Mouse (Mus musculus): ENCODE measurements around the gene Smg7. TPM values are rescaled to one million over a fixed set of nuclear protein-coding genes. Genes with fewer than 3 reads are reported as not detected.
"Not testable (repeated sequence)": the region's sequence is repeated elsewhere in the genome, so short reads cannot be mapped to it uniquely, and the experiment has no call there.

Smg7 gene
- total RNA-seq (2021), result 10 to 100 TPM; 42.2 to 43.1 TPM
- long read RNA-seq, experiment 1, partial matches to known transcripts, result 1 of 4 reads
- long read RNA-seq, experiment 1, other reads (novel, unspliced or antisense), result 3 of 4 reads
- long read RNA-seq, experiment 2, partial matches to known transcripts, result 1 of 1 reads
- long read RNA-seq, experiment 2, other reads (novel, unspliced or antisense), result 0 of 1 reads

- DNase-seq, result peak in 1 of 2 experiments; percentile 73
These were observed at the start of gene Smg7 for GRCm38 (mm10) chr1:152901765-152902664. Gene Smg7, minus strand, starts transcription at chr1:152902646.

- DNase-seq, result no peak
These were observed 40.5 kb upstream of the Smg7 start for GRCm38 (mm10) chr1:152942977-152943376.

GRCm38 (mm10) chr1:152936365-152936764 is 33.9 kb upstream of the Smg7 start:
- DNase-seq, result no peak

- no peak for DNase-seq
These were observed 33.0 kb upstream of the Smg7 start for GRCm38 (mm10) chr1:152935476-152935875.

DNA sequence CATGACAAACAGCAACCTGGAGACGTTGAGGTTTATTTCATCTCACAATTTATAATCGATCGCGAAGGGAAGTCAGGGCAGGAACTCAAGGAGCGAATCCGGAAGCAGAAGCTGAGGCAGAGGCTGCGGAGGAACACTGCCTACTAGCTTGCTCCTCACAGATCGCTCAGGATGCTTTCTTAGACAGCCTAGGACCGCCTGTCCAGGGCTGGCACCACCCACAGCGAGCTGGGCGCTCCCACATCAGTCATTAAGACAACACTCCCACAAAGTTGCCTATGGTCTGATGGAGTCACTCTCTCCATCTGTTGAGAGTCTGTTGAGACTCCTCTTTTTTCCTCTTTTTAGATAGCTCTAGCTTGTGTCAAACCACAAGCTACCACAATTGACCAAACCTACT is 31.5 kb upstream of the Smg7 start:
- no peak for DNase-seq

- no peak for DNase-seq
These were observed 19.3 kb upstream of the Smg7 start for GRCm38 (mm10) chr1:152921786-152922185.

GRCm38 (mm10) chr1:152917626-152918025 is 15.2 kb upstream of the Smg7 start:
- DNase-seq, result no peak

DNA sequence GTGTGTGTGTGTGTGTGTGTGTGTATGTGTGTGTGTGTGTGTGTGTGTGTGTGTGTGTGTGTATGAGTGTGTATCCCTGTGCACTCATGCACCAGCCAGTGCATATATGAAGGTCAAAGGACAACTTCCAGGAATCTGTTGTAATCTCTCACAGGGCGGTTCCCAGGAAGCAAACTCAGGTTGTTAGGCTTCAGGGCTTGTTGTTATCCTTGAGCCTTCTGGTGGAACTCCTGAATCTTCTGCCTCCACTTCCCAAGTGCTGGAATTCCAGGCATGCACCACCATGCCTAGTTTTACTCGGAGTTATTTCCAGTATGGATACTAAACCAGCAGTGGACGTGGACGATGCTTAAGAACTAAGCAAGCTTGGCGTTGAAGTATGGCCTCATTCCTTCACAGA is 14.5 kb upstream of the Smg7 start:
- DNase-seq, result no peak

- DNase-seq, result no peak
These were observed 13.3 kb upstream of the Smg7 start for GRCm38 (mm10) chr1:152915766-152916165.

- DNase-seq, result no peak
These were observed 11.3 kb upstream of the Smg7 start for GRCm38 (mm10) chr1:152913483-152914460.

- peak; percentile 88 to 89 for DNase-seq
These were observed 2.0 kb upstream of the Smg7 start for GRCm38 (mm10) chr1:152904469-152904868.

- DNase-seq, result no peak
These were observed 1.2 kb upstream of the Smg7 start for GRCm38 (mm10) chr1:152903591-152904135.

DNA sequence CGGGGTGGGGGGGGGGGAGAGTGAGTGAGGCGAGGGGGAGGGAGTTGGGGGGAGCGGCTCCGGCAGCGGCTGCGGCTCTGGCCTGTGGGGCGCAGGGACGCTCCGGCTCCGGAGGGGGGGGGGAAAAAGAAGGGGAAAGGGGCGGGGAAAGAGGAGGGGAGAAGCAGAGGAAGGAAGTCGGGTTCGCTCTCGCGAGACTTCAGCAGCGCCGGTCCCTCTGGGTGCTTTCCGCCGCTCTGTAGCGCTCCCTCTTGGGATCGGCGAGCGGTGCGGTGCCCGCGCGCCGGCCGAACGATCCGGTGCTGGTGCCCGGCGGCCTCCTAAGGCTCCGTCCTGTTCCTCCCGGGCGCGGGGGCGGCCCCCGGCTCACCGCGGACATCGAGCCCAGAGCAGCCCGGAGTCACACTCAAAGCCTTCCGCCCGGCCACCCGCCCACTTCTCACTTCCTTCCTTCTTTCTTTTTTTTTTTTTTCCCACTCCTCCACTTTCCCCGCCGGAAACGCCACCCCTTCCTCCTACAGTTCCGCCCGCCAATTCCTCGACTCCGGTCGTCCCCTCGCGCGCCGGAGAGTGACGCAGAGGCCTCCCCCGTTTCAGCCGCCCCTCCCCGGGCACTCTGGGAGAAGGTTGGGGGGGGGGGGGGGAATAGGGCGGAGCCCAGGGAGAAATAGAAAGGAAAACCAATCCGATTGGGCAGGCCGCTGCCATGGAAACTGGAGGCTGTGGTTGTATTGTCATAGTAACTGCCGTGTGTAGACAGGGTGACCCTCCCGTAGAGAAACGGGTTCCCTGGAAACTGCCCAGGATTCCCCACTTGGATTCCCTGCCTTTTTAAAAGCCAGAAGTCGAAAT is 445 bp upstream of the Smg7 start:
- DNase-seq, result peak; percentile 96 to 97

DNA sequence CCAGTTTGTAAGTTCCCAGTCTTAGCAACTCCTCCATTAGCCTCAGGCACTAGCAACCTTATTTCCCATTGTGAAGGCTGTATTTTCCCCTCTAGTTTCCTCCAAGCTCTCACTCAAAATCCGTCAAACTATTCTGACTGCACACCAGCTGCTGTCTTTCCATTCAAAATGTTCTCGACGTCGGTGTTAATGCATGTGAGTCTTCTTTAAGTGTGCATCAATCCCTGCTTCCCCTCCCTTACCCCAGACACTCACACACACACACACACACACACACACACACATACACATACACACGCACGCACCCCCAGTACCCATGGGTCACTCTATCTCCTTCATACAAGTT is 1.1 kb downstream of the Smg7 start:
- no peak for DNase-seq

DNA sequence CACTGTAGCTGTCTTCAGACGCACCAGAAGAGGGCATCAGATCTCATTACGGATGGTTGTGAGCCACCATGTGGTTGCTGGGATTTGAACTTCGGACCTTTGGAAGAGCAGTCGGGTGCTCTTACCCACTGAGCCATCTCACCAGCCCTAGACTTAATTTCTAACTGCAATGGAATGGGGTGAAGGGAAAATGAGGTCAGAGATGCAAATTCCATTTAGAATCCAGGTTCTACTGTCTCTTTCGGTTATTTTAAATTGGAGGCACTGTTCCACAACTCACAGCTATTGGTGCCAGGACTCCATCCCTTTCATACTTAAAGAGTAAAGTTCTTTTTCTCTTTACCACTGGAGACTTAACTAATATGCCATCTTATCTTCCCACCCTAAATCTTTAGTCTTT is 14.4 kb downstream of the Smg7 start:
- DNase-seq, result not testable (repeated sequence)

- peak in 1 of 2 experiments; percentile 6 for DNase-seq
These were observed 31.4 kb downstream of the Smg7 start for GRCm38 (mm10) chr1:152871031-152871430.

- no peak for DNase-seq
These were observed 32.5 kb downstream of the Smg7 start for GRCm38 (mm10) chr1:152869901-152870300.

DNA sequence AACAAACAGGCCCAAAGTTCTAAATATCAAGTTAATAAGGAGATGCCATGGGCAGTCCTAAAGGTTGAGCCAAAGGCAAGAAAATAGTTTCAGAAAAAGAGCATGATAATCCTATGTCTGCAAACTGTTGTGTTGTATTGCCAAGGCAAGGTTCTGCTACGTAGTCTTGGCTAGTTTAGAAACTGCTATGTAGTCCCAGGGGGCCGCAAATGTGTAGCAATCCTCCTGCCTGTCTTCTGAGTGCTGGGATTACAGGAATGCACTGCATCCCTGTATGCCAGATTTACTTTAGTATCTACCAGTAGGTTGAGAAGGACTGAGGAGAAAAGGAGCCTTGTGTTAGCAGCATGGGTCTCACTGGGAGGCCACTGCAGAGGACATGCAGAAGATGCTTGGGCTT is 55.6 kb downstream of the Smg7 start:
- peak in 1 of 2 experiments; percentile 30 for DNase-seq

DNA sequence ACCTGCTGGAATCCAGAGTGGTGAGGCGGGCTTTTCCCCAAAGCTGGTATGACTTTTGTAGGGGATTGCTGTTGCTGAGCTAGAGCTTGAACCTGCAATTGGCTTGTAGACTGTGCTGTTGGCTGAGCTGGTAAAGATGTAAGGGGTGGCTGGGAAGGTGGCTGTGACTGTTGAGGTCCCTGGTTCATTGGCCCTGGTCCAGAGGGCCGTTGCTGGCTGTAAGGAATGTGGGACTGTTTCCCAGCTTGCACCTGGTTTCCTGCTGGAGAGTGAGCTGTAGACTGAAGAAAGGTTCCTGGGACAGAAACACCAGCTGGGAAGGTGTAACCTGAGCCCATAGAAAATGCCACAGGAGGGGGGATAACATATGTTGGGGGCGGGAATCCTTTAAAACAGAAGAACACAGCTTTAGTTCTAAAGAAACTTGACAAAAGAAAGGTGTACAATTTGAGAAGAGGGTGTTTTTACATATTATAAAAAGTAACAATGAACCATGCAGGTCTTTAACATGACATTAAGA is 57.2 kb downstream of the Smg7 start:
- no peak for DNase-seq

- no peak for DNase-seq
These were observed 57.8 kb downstream of the Smg7 start for GRCm38 (mm10) chr1:152844634-152845033.

- no peak for DNase-seq
These were observed 61.4 kb downstream of the Smg7 start for GRCm38 (mm10) chr1:152841057-152841456.
